Mouse (Mus musculus): ENCODE measurements around the gene Tbc1d16.
A peak's percentile ranks its signal among the peaks of the same experiment; 100 is the strongest.
"Not testable (repeated sequence)": the region's sequence is repeated elsewhere in the genome, so short reads cannot be mapped to it uniquely, and the experiment has no call there.

The Tbc1d16 gene

GRCm38 (mm10) chr11:119228091-119228781 lies at the start of gene Tbc1d16, which contains the start of gene Ccdc40:
Gene Tbc1d16, minus strand, starts transcription at chr11:119228499.
Gene Ccdc40, plus strand, starts transcription at chr11:119228572.
- DNase-seq: peak; percentile 79 to 87

GRCm38 (mm10) chr11:119273186-119273930 lies 45.1 kb upstream of the Tbc1d16 start:
- no peak for DNase-seq

- DNase-seq: not testable (repeated sequence)
Measured at GRCm38 (mm10) chr11:119272492-119272891, 44.2 kb upstream of the Tbc1d16 start.

GRCm38 (mm10) chr11:119268557-119269195 lies 40.4 kb upstream of the Tbc1d16 start:
- DNase-seq: peak; percentile 39 to 55

GRCm38 (mm10) chr11:119267768-119268556 lies 39.7 kb upstream of the Tbc1d16 start, which contains the start of gene Gaa:
Gene Gaa, plus strand, starts transcription at chr11:119267887.
- peak; percentile 98 to 99 for DNase-seq

GRCm38 (mm10) chr11:119267241-119267674 lies 39.0 kb upstream of the Tbc1d16 start:
- DNase-seq: peak; percentile 84 to 89

- peak in 1 of 2 experiments; percentile 24 for DNase-seq
Measured at GRCm38 (mm10) chr11:119265811-119266210, 37.5 kb upstream of the Tbc1d16 start.

GRCm38 (mm10) chr11:119264413-119264812 lies 36.1 kb upstream of the Tbc1d16 start:
- no peak for DNase-seq

GRCm38 (mm10) chr11:119259977-119260376 lies 31.7 kb upstream of the Tbc1d16 start:
- peak in 1 of 2 experiments; percentile 52 for DNase-seq

GRCm38 (mm10) chr11:119258572-119259322 lies 30.4 kb upstream of the Tbc1d16 start:
- DNase-seq: peak; percentile 73 to 79

- peak in 1 of 2 experiments; percentile 5 for DNase-seq
Measured at GRCm38 (mm10) chr11:119258216-119258571, 29.9 kb upstream of the Tbc1d16 start.

- peak in 1 of 2 experiments; percentile 55 for DNase-seq
Measured at GRCm38 (mm10) chr11:119256557-119256956, 28.3 kb upstream of the Tbc1d16 start.

GRCm38 (mm10) chr11:119252854-119253541 lies 24.7 kb upstream of the Tbc1d16 start:
- DNase-seq: peak; percentile 67 to 82

GRCm38 (mm10) chr11:119250998-119251397 lies 22.7 kb upstream of the Tbc1d16 start:
- DNase-seq: peak in 1 of 2 experiments; percentile 10

GRCm38 (mm10) chr11:119249011-119249410 lies 20.7 kb upstream of the Tbc1d16 start:
- peak; percentile 69 to 85 for DNase-seq

- DNase-seq: not testable (repeated sequence)
Measured at GRCm38 (mm10) chr11:119245543-119245942, 17.2 kb upstream of the Tbc1d16 start.

GRCm38 (mm10) chr11:119239480-119239879 lies 11.2 kb upstream of the Tbc1d16 start:
- DNase-seq: peak in 1 of 2 experiments; percentile 3

GRCm38 (mm10) chr11:119238305-119238721 lies 10.0 kb upstream of the Tbc1d16 start:
- DNase-seq: peak in 1 of 2 experiments; percentile 54

GRCm38 (mm10) chr11:119237568-119238304 lies 9.4 kb upstream of the Tbc1d16 start:
- DNase-seq: peak in 1 of 2 experiments; percentile 30

GRCm38 (mm10) chr11:119237007-119237406 lies 8.7 kb upstream of the Tbc1d16 start:
- DNase-seq: no peak
